Mouse (Mus musculus): ENCODE data around the gene Fmnl1. TPM values are rescaled to one million over a fixed set of nuclear protein-coding genes. Genes with fewer than 3 reads are reported as not detected.

Fmnl1 gene
- total RNA-seq, 2 experiments from 2014 or later: 12.4 to 20.9 TPM

GRCm38 (mm10) chr11:103158621-103159478 lies 12.1 kb upstream of the Fmnl1 start:
- intact Hi-C loops (cut with DNase I): loop anchor here (1.0 to 5.0 kb wide), 4 partner anchors 26 to 102 kb away; partner anchors contain the start of gene Hexim2
- DNase-seq: peak; percentile 98 to 99

GRCm38 (mm10) chr11:103160738-103161137 lies 10.2 kb upstream of the Fmnl1 start:
- intact Hi-C loops (cut with DNase I): no loop called here
- no peak for DNase-seq

- DNase-seq: no peak
- intact Hi-C loops (cut with DNase I): no loop called here
Measured at GRCm38 (mm10) chr11:103161449-103161848, 9.5 kb upstream of the Fmnl1 start.

- no peak for DNase-seq
- intact Hi-C loops (cut with DNase I): no loop called here
Measured at GRCm38 (mm10) chr11:103162132-103162531, 8.8 kb upstream of the Fmnl1 start.

- intact Hi-C loops (cut with DNase I): no loop called here
Measured at GRCm38 (mm10) chr11:103164391-103164790, 6.5 kb upstream of the Fmnl1 start.

GRCm38 (mm10) chr11:103168690-103169390 lies 2.1 kb upstream of the Fmnl1 start:
- intact Hi-C loops (cut with DNase I): loop anchor here (1.0 to 2.0 kb wide), 4 partner anchors 16 to 156 kb away; partner anchors contain the start of gene Map3k14
- DNase-seq: peak; percentile 80 to 82

More at GRCm38 (mm10) chr11:103164391-103164790, 6.5 kb upstream of the Fmnl1 start:
- DNase-seq: no peak

- intact Hi-C loops (cut with DNase I): loop anchor here (2.0 to 5.0 kb wide), 2 partner anchors 63 to 243 kb away; partner anchors contain the start of gene Plekhm1
- no peak for DNase-seq
Measured at GRCm38 (mm10) chr11:103169664-103170063, 1.2 kb upstream of the Fmnl1 start.

- no peak for DNase-seq
- intact Hi-C loops (cut with DNase I): loop anchor here (5.0 kb wide), 1 partner anchor 242 kb away; the partner anchor contains the start of gene Plekhm1
Measured at GRCm38 (mm10) chr11:103170111-103170493, 805 bp upstream of the Fmnl1 start.

GRCm38 (mm10) chr11:103171286-103171620 lies 346 bp downstream of the Fmnl1 start:
- DNase-seq: no peak

GRCm38 (mm10) chr11:103171703-103172391 lies 940 bp downstream of the Fmnl1 start:
- DNase-seq: peak in 1 of 2 experiments; percentile 56
- intact Hi-C loops (cut with DNase I): loop anchor here (5.0 kb wide), 1 partner anchor 240 kb away; the partner anchor contains the start of gene Plekhm1

More at GRCm38 (mm10) chr11:103171286-103171620, 346 bp downstream of the Fmnl1 start:
- intact Hi-C loops (cut with DNase I): loop anchor here (5.0 kb wide), 1 partner anchor 241 kb away; the partner anchor contains the start of gene Plekhm1

GRCm38 (mm10) chr11:103172392-103173040 lies 1.6 kb downstream of the Fmnl1 start:
- intact Hi-C loops (cut with DNase I): loop anchor here (5.0 kb wide), 1 partner anchor 240 kb away; the partner anchor contains the start of gene Plekhm1
- DNase-seq: no peak

GRCm38 (mm10) chr11:103173041-103173770 lies 2.3 kb downstream of the Fmnl1 start:
- no peak for DNase-seq
- intact Hi-C loops (cut with DNase I): loop anchor here (5.0 kb wide), 1 partner anchor 239 kb away; the partner anchor contains the start of gene Plekhm1

GRCm38 (mm10) chr11:103173771-103174344 lies 3.0 kb downstream of the Fmnl1 start:
- intact Hi-C loops (cut with DNase I): loop anchor here (5.0 kb wide), 1 partner anchor 238 kb away; the partner anchor contains the start of gene Plekhm1
- no peak for DNase-seq

GRCm38 (mm10) chr11:103174411-103174832 lies 3.5 kb downstream of the Fmnl1 start:
- intact Hi-C loops (cut with DNase I): loop anchor here (5.0 kb wide), 1 partner anchor 238 kb away; the partner anchor contains the start of gene Plekhm1

GRCm38 (mm10) chr11:103174891-103175391 lies 4.0 kb downstream of the Fmnl1 start:
- intact Hi-C loops (cut with DNase I): loop anchor here (5.0 kb wide), 1 partner anchor 237 kb away; the partner anchor contains the start of gene Plekhm1
- peak in 1 of 2 experiments; percentile 62 for DNase-seq

More at GRCm38 (mm10) chr11:103174411-103174832, 3.5 kb downstream of the Fmnl1 start:
- no peak for DNase-seq

GRCm38 (mm10) chr11:103175688-103176442 lies 5.0 kb downstream of the Fmnl1 start:
- intact Hi-C loops (cut with DNase I): no loop called here
- peak; percentile 52 to 62 for DNase-seq

- intact Hi-C loops (cut with DNase I): no loop called here
- no peak for DNase-seq
Measured at GRCm38 (mm10) chr11:103176510-103176909, 5.6 kb downstream of the Fmnl1 start.
